Mouse (Mus musculus) CH12.LX (cell line): Measurements from ENCODE around the gene Anks1. TPM values are rescaled to one million over a fixed set of nuclear protein-coding genes. Genes with fewer than 3 reads are reported as not detected.

Experiments
- DNase-seq: peaks from one replicate; pipeline ENCODE4 v3.0.0-alpha.2; 2013; ENCODE audit errors: extremely low read depth
- H3K27ac ChIP-seq: 2 replicates; pipeline ENCODE4 v1.5.1; 2012; ENCODE audit warnings: low read depth, mild to moderate bottlenecking, control low read depth, moderate library complexity; ENCODE audit not compliant: insufficient read depth
- H3K27me3 ChIP-seq: replicated peaks from 2 replicates; pipeline ENCODE3; 2012; ENCODE audit warnings: inconsistent platforms
- H3K36me3 ChIP-seq, 2 experiments: replicated peaks in 1 of 2; 2 replicates each; pipeline versions ENCODE3 to v1.6.1; 2012; ENCODE audit warnings: inconsistent platforms in 1 of 2, low read length in 1 of 2, mild to moderate bottlenecking in 1 of 2, mixed read lengths in 1 of 2, moderate library complexity in 1 of 2; ENCODE audit not compliant: control insufficient read depth in 1 of 2, insufficient read depth in 1 of 2
- H3K4me1 ChIP-seq, 2 experiments: 2 replicates each; pipeline ENCODE4 v1.6.1; 2012; ENCODE audit warnings: inconsistent platforms in 1 of 2, moderate library complexity in 1 of 2; ENCODE audit not compliant: insufficient read depth in 2 of 2, control insufficient read depth in 1 of 2
- H3K4me2 ChIP-seq: 2 replicates; pipeline ENCODE4 v1.6.1; 2012; ENCODE audit warnings: low read depth, mild to moderate bottlenecking, control low read depth; ENCODE audit not compliant: poor library complexity, insufficient read depth, severe bottlenecking
- H3K4me3 ChIP-seq, 3 experiments: fragments of 150-350 bp in 1 of 3; sonication (generic) in 1 of 3; replicated peaks in 1 of 3; 2 replicates each; pipeline versions ENCODE3 to v1.5.1; 2011 to 2012; ENCODE audit warnings: low read depth in 2 of 3, low read length in 2 of 3, mild to moderate bottlenecking in 2 of 3, moderate library complexity in 2 of 3, control low read depth in 1 of 3, improper control_type of control experiment in 1 of 3, inconsistent platforms in 1 of 3, mixed read lengths in 1 of 3; ENCODE audit not compliant: poor library complexity in 1 of 3
- H3K79me2 ChIP-seq: replicated peaks from 2 replicates; pipeline ENCODE4 v1.6.1; 2012; ENCODE audit warnings: mild to moderate bottlenecking, moderate library complexity; ENCODE audit not compliant: control insufficient read depth, poor library complexity, insufficient read depth, severe bottlenecking; ENCODE audit errors: extremely low read depth
- H3K9ac ChIP-seq: 2 replicates; pipeline ENCODE4 v1.6.1; 2012; ENCODE audit warnings: low read depth, mild to moderate bottlenecking, control low read depth, moderate library complexity; ENCODE audit not compliant: insufficient read depth
- H3K9me3 ChIP-seq: replicated peaks from 2 replicates; pipeline ENCODE3; 2012; ENCODE audit warnings: low read length, inconsistent platforms, mixed read lengths
- BHLHE40 ChIP-seq: IDR thresholded peaks from 2 replicates; pipeline ENCODE4 v1.6.1; 2011; ENCODE audit warnings: mild to moderate bottlenecking, low read depth, low read length, improper control_type of control experiment
- CHD2 ChIP-seq: IDR thresholded peaks from 2 replicates; pipeline ENCODE4 v1.6.1; 2011; ENCODE audit warnings: low read length, improper control_type of control experiment
- CTCF ChIP-seq, 2 experiments: IDR thresholded peaks in 1 of 2; conservative IDR thresholded peaks in 1 of 2; 2 replicates each; pipeline ENCODE4 v1.5.1; 2011 to 2012; ENCODE audit warnings: low read depth in 2 of 2, low read length in 2 of 2, improper control_type of control experiment in 1 of 2, inconsistent platforms in 1 of 2, mild to moderate bottlenecking in 1 of 2, moderate library complexity in 1 of 2
- E2F4 ChIP-seq: IDR thresholded peaks from 2 replicates; pipeline ENCODE4 v1.6.1; 2011; ENCODE audit warnings: low read depth, low read length, improper control_type of control experiment; ENCODE audit not compliant: insufficient replicate concordance
- ELF1 ChIP-seq: IDR thresholded peaks from 2 replicates; pipeline ENCODE4 v1.6.1; 2014; ENCODE audit warnings: low read depth, mild to moderate bottlenecking, inconsistent platforms, low read length, improper control_type of control experiment
- EP300 ChIP-seq: IDR thresholded peaks from 2 replicates; pipeline ENCODE4 v1.6.1; 2011; ENCODE audit warnings: low read length, improper control_type of control experiment
- ETS1 ChIP-seq: conservative IDR thresholded peaks from 2 replicates; pipeline ENCODE4 v1.6.1; 2012; ENCODE audit warnings: low read depth, mild to moderate bottlenecking, inconsistent platforms, low read length, improper control_type of control experiment, moderate library complexity
- IRF4 ChIP-seq: IDR thresholded peaks from 2 replicates; pipeline ENCODE4 v1.6.1; 2014; ENCODE audit warnings: low read depth, mild to moderate bottlenecking, inconsistent platforms, low read length, improper control_type of control experiment
- JUN ChIP-seq: IDR thresholded peaks from 2 replicates; pipeline ENCODE4 v1.6.1; 2011; ENCODE audit warnings: low read depth, mild to moderate bottlenecking, low read length, improper control_type of control experiment, moderate library complexity; ENCODE audit not compliant: insufficient read depth
- JUND ChIP-seq: conservative IDR thresholded peaks from 2 replicates; pipeline ENCODE4 v1.6.1; 2011; ENCODE audit warnings: low read depth, low read length, improper control_type of control experiment
- MAFK ChIP-seq: IDR thresholded peaks from 2 replicates; pipeline ENCODE4 v1.6.1; 2011; ENCODE audit warnings: low read length, improper control_type of control experiment; ENCODE audit not compliant: insufficient replicate concordance
- MAZ ChIP-seq: IDR thresholded peaks from 2 replicates; pipeline ENCODE4 v1.6.1; 2012; ENCODE audit warnings: low read depth, mild to moderate bottlenecking, inconsistent platforms, low read length, improper control_type of control experiment, moderate library complexity
- MEF2A ChIP-seq: IDR thresholded peaks from 2 replicates; pipeline ENCODE4 v1.6.1; 2014; ENCODE audit warnings: low read depth, mild to moderate bottlenecking, inconsistent platforms, low read length, improper control_type of control experiment, borderline replicate concordance
- MXI1 ChIP-seq: IDR thresholded peaks from 2 replicates; pipeline ENCODE4 v1.6.1; 2011; ENCODE audit warnings: mild to moderate bottlenecking, low read depth, low read length, improper control_type of control experiment
- PAX5 ChIP-seq: IDR thresholded peaks from 2 replicates; pipeline ENCODE4 v1.6.1; 2012; ENCODE audit warnings: low read length, inconsistent platforms, mixed read lengths
- POLR2A ChIP-seq: IDR thresholded peaks from 2 replicates; pipeline ENCODE4 v1.6.1; 2011; ENCODE audit warnings: low read depth, mild to moderate bottlenecking, improper control_type of control experiment, low read length
- POLR2AphosphoS2 ChIP-seq: IDR thresholded peaks from 2 replicates; pipeline ENCODE4 v1.6.1; 2011; ENCODE audit warnings: low read depth, low read length, improper control_type of control experiment
- RAD21 ChIP-seq: IDR thresholded peaks from 2 replicates; pipeline ENCODE4 v1.6.1; 2011; ENCODE audit warnings: low read depth, mild to moderate bottlenecking, low read length, improper control_type of control experiment, moderate library complexity
- RCOR1 ChIP-seq: conservative IDR thresholded peaks from 2 replicates; pipeline ENCODE4 v1.6.1; 2012; ENCODE audit warnings: low read depth, mild to moderate bottlenecking, inconsistent platforms, low read length, improper control_type of control experiment
- SIN3A ChIP-seq: IDR thresholded peaks from 2 replicates; pipeline ENCODE4 v1.6.1; 2012; ENCODE audit warnings: low read length, improper control_type of control experiment, inconsistent platforms
- SMC3 ChIP-seq: IDR thresholded peaks from 2 replicates; pipeline ENCODE4 v1.6.1; 2011; ENCODE audit warnings: low read depth, low read length, improper control_type of control experiment
- TBP ChIP-seq: conservative IDR thresholded peaks from 2 replicates; pipeline ENCODE4 v1.6.1; 2011; ENCODE audit warnings: low read depth, low read length, improper control_type of control experiment
- UBTF ChIP-seq: IDR thresholded peaks from 2 replicates; pipeline ENCODE4 v1.6.1; 2012; ENCODE audit warnings: low read depth, mild to moderate bottlenecking, inconsistent platforms, low read length, improper control_type of control experiment, moderate library complexity
- USF1 ChIP-seq: IDR thresholded peaks from 2 replicates; pipeline ENCODE4 v1.6.1; 2014; ENCODE audit warnings: low read depth, mild to moderate bottlenecking, inconsistent platforms, low read length, improper control_type of control experiment
- USF2 ChIP-seq: conservative IDR thresholded peaks from 2 replicates; pipeline ENCODE4 v1.6.1; 2011; ENCODE audit warnings: low read depth, low read length, improper control_type of control experiment
- ZKSCAN1 ChIP-seq: IDR thresholded peaks from 2 replicates; pipeline ENCODE4 v1.6.1; 2012; ENCODE audit warnings: low read depth, inconsistent platforms, low read length, improper control_type of control experiment, borderline replicate concordance
- ZMIZ1 ChIP-seq: IDR thresholded peaks from 2 replicates; pipeline ENCODE4 v1.6.1; 2012; ENCODE audit warnings: low read depth, mild to moderate bottlenecking, inconsistent platforms, low read length, improper control_type of control experiment
- ZNF384 ChIP-seq: IDR thresholded peaks from 2 replicates; pipeline ENCODE4 v1.6.1; 2012; ENCODE audit warnings: low read depth, low read length, improper control_type of control experiment, inconsistent platforms
- dilution Hi-C: fragments of 300-500 bp; cut with MboI; formaldehyde crosslinking; loops from 2 replicates; pipeline ENCODE4 v1.14.3; 2020; ENCODE audit warnings: low sequenced_read_pairs; ENCODE audit not compliant: extremely low pct_unique_long_range_greater_than_20kb, extremely low pct_ligation_motif_present
- in situ Hi-C: fragments of 300-500 bp; cut with MboI; formaldehyde crosslinking; loops from 3 replicates; pipeline ENCODE4 v1.14.3; 2019; ENCODE audit warnings: low sequenced_read_pairs, low pct_ligation_motif_present, low pct_unique_long_range_greater_than_20kb, mixed read lengths
- polyA plus RNA-seq: library from polyadenylated mRNA; unstranded; fragments of >175 nt; gene quantifications from 2 replicates; pipeline ENCODE4 v1.2.1, GENCODE M21; 2012; ENCODE audit warnings: low read depth; ENCODE audit not compliant: insufficient read length
- total RNA-seq, 2 experiments: library from RNA; depleted of rRNA; stranded (reverse); fragments of 300-350 nt in 1 of 2; fragments of >200 nt in 1 of 2; gene quantifications; 2 replicates each; pipeline ENCODE4 v1.2.3; 2012 to 2014

Anks1 gene
- total and polyA plus RNA-seq, 3 experiments, result 5.8 to 9.3 (median 9.0) TPM

DNA sequence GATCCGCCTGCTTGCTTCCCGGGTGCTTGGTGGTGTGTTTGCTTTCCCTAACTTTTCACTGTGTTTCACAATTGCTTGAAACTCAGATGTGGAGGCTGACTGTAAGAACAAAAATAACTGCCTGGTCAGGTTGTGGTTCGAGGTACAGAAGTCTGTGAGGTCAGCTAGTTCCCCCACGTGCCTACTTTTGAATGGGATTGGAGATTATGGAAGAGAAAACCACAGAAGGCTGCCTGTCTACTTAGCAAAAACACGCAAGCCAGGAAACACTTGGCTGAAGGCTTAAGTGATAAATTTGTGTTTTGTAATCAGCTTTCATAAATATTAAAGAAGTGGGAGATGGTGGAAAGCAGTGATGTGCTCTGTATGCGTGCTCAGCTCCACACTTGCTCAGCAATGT, 103.7 kb downstream of the Anks1 start:
- DNase-seq, result peak; percentile 2
- Histone ChIP-seq H3K27me3 (no peaks in the 10 kb centered on the region), H3K4me2 (no peak overlapping the region; the same call in 1 of the 2 replicates), H3K36me3 (peaks cover 6 to 45% of the 10 kb centered on the region in 2 experiments), H3K9me3 (no peaks in the 10 kb centered on the region), H3K9ac (no peak overlapping the region), H3K4me1 (peaks cover 16 to 35% of the 10 kb centered on the region in 2 experiments), H3K79me2 (no peaks in the 10 kb centered on the region), H3K27ac (no peak overlapping the region), H3K4me3 (no peak overlapping the region)
- in situ Hi-C loops, result no loop called here
- dilution Hi-C loops, result no loop called here
- TF ChIP-seq MXI1 (0 out of 2 replicates have a peak, but pooled peaks have one; percentile 2), E2F4 (no peak), RAD21 (no peak), ZMIZ1 (no peak), MEF2A (0 out of 2 replicates have a peak, but pooled peaks have one; percentile 13), ETS1 (no peak), BHLHE40 (peak; percentile 27; the same call in 1 of the 2 replicates)

DNA sequence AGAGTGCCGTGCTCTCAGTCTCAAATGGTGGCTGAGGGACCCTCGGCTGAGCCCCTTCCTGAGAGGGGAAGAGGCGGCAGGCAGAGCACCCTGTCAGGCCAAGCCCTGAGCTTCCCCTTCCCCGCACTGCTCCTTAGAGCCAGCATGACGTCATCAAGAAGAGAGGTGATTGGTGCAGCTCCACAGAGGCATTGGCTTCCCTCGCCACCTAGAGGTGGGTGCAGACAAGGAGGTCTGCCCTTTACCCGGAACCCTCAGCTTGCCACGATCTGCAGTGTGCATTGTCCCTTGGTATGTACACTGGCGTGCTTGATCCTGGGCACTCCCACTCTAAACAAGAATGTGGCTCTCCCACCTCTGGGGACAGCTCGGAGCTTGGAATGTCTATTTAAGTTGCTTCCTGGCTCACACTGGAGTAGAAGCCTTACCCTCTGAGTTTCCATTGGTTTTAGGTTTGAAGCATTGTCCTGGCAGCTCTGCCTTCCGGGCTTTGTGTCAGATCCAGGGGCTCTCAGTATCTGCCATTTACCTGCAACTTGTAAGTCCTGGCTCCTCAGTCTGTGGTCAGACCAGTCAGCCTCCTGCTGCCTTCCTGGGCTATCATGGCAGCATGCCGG, 104.3 kb downstream of the Anks1 start:
- Histone ChIP-seq H3K9me3 (no peaks in the 10 kb centered on the region), H3K27me3 (no peaks in the 10 kb centered on the region), H3K4me2 (no peak overlapping the region; the same call in 1 of the 2 replicates), H3K27ac (no peak overlapping the region), H3K4me1 (peaks cover 16 to 35% of the 10 kb centered on the region in 2 experiments), H3K36me3 (peaks cover under 1 to 42% of the 10 kb centered on the region in 2 experiments), H3K9ac (no peak overlapping the region), H3K4me3 (no peak overlapping the region), H3K79me2 (no peaks in the 10 kb centered on the region)
- dilution Hi-C loops (no loop called here), in situ Hi-C loops (no loop called here)
- peak; percentile 91 for DNase-seq
- TF ChIP-seq MXI1 (no peak), JUN (peak; percentile 85), E2F4 (no peak), JUND (peak; percentile 93), TBP (0 out of 2 replicates have a peak, but pooled peaks have one; percentile 30), SIN3A (no peak), ELF1 (peak; percentile 59; the same call in 1 of the 2 replicates), EP300 (0 out of 2 replicates have a peak, but pooled peaks have one; percentile 24), SMC3 (peak; percentile 37; the same call in 1 of the 2 replicates), RAD21 (peak; percentile 19), MEF2A (no peak), UBTF (no peak), POLR2A (peak; percentile 58), MAZ (no peak), ZMIZ1 (no peak), CHD2 (no peak), IRF4 (no peak), USF1 (no peak), ZNF384 (no peak), MAFK (no peak), PAX5 (no peak), USF2 (no peak), CTCF (conservative IDR thresholded peaks at IDR 0.05 in 1 of 2, IDR thresholded peaks at IDR 0.05 in 1 of 2; ENCODE audit: low read depth in 2 of 2, low read length in 2 of 2) (peak; percentile 34 to 64; a peak in 3 of 4 replicates), ETS1 (no peak), RCOR1 (no peak), ZKSCAN1 (no peak), POLR2AphosphoS2 (no peak)
